ENCODE assay signal across 8 mouse cellular contexts in genomic region chr16:13437037-13437769, GRCm38 (mm10).
DNase-seq lines count a peak whose midpoint lies in the region; ATAC-seq lines count a peak whose summit lies in the region.

No protein-coding gene starts in this region.

- DNase-seq in 3134 (ENCODE audit: extremely low read depth, insufficient read length, low spot score): peak; percentile 97
- peak; percentile 96 to 98 for DNase-seq in adrenal gland, postnatal 36 days
- DNase-seq in heart, adult 18-20 months: peak; percentile 98
- peak; percentile 98 for DNase-seq in kidney, adult 18-20 months
- peak; percentile 98 for DNase-seq in limb, embryonic 10.5 days (ENCODE audit: low spot score)
- DNase-seq in skeletal muscle tissue, adult 2 months (ENCODE audit: low read depth, low spot score): peak; percentile 97

- H3K36me3 ChIP-seq in embryonic facial prominence, embryonic 12.5 days: no peaks in the 10 kb centered on the region
- H3K36me3 ChIP-seq in limb, embryonic 10.5 days: no peaks in the 10 kb centered on the region
- H3K36me3 ChIP-seq in midbrain, embryonic 12.5 days: no peaks in the 10 kb centered on the region

- peak overlapping the region; percentile 63 for H3K27ac ChIP-seq in embryonic facial prominence, embryonic 12.5 days
- peak overlapping the region; percentile 66 for H3K27ac ChIP-seq in limb, embryonic 10.5 days
- peak overlapping the region; percentile 63 for H3K27ac ChIP-seq in midbrain, embryonic 12.5 days (replicated peaks)

- no peaks in the 10 kb centered on the region for H3K9me3 ChIP-seq in embryonic facial prominence, embryonic 12.5 days
- H3K9me3 ChIP-seq in limb, embryonic 10.5 days (replicated peaks): no peaks in the 10 kb centered on the region
- H3K9me3 ChIP-seq in midbrain, embryonic 12.5 days: no peaks in the 10 kb centered on the region

- H3K9ac ChIP-seq in embryonic facial prominence, embryonic 12.5 days: peak overlapping the region; percentile 50
- H3K9ac ChIP-seq in midbrain, embryonic 12.5 days (replicated peaks): peak overlapping the region; percentile 62

- under 1% methylated on average over 58 of the region's 58 CpGs for WGBS in embryonic facial prominence, embryonic 12.5 days
- WGBS in limb, embryonic 10.5 days: under 1% methylated on average over 58 of the region's 58 CpGs
- under 1% methylated on average over 58 of the region's 58 CpGs for WGBS in midbrain, embryonic 12.5 days

- peak overlapping the region; percentile 62 for H3K4me2 ChIP-seq in embryonic facial prominence, embryonic 12.5 days (replicated peaks)
- H3K4me2 ChIP-seq in midbrain, embryonic 12.5 days (replicated peaks): peak overlapping the region; percentile 69

- H3K4me1 ChIP-seq in embryonic facial prominence, embryonic 12.5 days: peaks cover 5% of the 10 kb centered on the region
- peaks cover 11% of the 10 kb centered on the region for H3K4me1 ChIP-seq in limb, embryonic 10.5 days
- H3K4me1 ChIP-seq in midbrain, embryonic 12.5 days: peaks cover 7% of the 10 kb centered on the region; the same call in 1 of the 2 replicates

- no peaks in the 10 kb centered on the region for H3K27me3 ChIP-seq in embryonic facial prominence, embryonic 12.5 days
- H3K27me3 ChIP-seq in limb, embryonic 10.5 days (ENCODE audit: low read depth, poor library complexity, severe bottlenecking): no peaks in the 10 kb centered on the region
- no peaks in the 10 kb centered on the region for H3K27me3 ChIP-seq in midbrain, embryonic 12.5 days

- peak; percentile 92 for ATAC-seq in embryonic facial prominence, embryonic 12.5 days (ENCODE audit: insufficient number of reproducible peaks, insufficient read depth, low FRiP score, low TSS enrichment)
- ATAC-seq in midbrain, embryonic 12.5 days (ENCODE audit: low FRiP score, low read depth): peak; percentile 93

- H3K4me3 ChIP-seq in embryonic facial prominence, embryonic 12.5 days: peak overlapping the region; percentile 50
- H3K4me3 ChIP-seq in limb, embryonic 10.5 days: peak overlapping the region; percentile 66
- peak overlapping the region; percentile 59 for H3K4me3 ChIP-seq in midbrain, embryonic 12.5 days

Comparison
In these comparisons a context has a peak if more than half of its experiments do, and no peak if none do; other contexts are left out.
1. Peak in every context shown above with its lines: DNase-seq, ATAC-seq, H3K4me3 ChIP-seq and H3K27ac ChIP-seq.